Mouse (Mus musculus) left cerebral cortex, adult 18-20 months (tissue): ENCODE data around the gene Mtf1. TPM values are rescaled to one million over a fixed set of nuclear protein-coding genes. Genes with fewer than 3 reads are reported as not detected.

Source experiments
- DNase-seq, 2 experiments: peaks; one replicate each; pipeline ENCODE4 v3.0.0; 2021 to 2022; ENCODE audit warnings: low spot score in 2 of 2, mixed read lengths in 1 of 2
- total RNA-seq, 2 experiments: library from RNA; stranded (reverse); gene quantifications; 2 replicates each; pipeline ENCODE4 v1.2.3; 2021

Gene Mtf1
- total RNA-seq, 2 experiments from 2014 or later = 25.8 to 27.8 TPM

DNA sequence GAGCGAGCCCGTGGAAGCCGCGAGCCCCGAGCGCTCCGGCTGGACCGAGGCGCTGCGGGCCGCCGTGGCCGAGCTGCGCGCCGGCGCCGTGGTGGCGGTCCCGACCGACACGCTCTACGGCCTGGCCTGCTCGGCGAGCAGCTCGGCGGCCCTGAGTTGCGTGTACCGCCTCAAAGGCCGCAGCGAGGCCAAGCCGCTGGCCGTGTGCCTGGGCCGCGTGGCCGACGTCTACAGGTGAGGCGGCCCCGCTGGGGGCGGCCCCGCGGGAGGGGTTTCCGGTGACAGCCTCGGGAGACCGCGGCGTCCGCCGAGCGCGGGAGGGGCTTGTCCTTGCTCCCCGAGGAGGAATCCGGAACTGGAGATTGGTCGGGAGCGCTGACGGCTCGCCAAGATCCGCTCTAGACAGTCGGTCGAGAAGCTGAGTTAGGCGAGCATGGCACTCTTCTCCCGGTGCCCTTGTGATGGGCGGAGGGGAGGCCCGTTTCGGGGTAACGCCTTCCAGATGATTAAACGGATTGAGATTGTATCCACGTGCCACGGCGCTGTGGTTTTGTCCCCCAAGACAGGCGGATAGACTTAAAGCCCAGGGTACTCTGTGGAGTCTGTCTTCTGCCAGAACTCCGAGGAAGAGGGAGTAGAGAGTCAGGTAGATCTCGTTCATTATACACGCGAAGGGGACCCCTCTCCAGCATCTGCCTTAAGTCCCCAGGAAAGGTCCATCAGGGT, 49.2 kb downstream of the Mtf1 start, which contains the start of gene 1110065P20Rik:
Gene 1110065P20Rik, minus strand, starts transcription at position 264 of the 726 bp plus-strand sequence.
- peak; percentile 65 to 75 for DNase-seq

DNA sequence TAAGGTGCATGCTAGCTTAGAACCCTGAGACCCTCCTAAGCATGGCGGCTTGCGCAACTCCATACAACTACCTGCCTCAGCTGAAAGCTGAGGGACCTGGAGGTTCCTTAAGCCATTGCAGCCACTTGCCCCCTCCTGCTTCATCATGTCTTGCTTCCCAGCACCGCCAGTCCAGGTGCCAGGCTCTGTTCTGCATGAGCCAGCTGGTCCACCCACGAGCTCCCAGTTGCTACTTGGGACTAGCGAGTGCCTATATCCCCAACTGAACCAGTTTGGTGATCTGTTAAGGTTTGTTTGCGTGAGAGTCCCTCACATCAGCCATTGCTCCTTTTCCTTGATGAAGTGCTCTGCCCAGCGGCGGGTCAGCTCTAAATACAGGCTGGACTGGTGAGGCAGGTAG, 54.4 kb downstream of the Mtf1 start:
- DNase-seq = peak in 1 of 2 experiments; percentile 56

DNA sequence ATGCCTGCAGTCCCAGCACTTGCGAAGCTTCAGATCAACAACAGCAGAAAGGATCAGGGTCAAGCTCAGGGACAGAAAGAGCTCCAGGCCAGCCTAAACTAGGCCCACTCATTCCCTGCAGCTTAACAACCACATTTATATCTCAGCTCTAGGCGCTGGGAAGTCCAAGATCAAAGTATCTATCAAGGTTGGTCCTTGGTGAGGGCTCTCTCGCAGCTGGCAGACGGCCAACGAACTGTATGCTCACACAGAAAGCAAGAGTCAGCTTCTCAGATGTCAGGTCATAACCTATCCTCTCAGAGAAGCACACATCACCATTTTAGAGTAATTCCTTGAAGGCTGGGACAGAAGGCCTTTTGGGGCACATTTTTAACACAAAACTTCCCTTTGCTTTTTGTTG, 56.5 kb downstream of the Mtf1 start:
- DNase-seq = no peak

DNA sequence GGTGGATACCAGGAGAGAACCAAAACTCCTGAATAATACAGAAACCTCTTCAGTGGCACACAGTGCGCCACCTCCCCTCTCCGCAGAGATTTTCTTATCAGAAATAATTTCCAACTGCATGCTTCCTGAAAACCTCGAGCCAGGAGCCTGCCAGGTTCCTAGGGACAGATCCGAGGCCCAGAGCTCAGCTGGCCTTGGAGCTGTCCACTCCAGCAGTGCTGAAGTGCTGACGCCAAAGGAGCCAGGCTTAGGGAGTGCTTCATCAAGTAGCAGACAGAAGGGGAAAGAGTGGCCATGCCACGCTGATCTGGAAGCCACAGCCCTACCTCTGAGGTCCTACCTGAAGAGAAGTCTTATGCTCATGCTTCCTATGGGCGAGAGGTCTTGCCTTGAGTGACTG, 58.5 kb downstream of the Mtf1 start:
- no peak for DNase-seq

DNA sequence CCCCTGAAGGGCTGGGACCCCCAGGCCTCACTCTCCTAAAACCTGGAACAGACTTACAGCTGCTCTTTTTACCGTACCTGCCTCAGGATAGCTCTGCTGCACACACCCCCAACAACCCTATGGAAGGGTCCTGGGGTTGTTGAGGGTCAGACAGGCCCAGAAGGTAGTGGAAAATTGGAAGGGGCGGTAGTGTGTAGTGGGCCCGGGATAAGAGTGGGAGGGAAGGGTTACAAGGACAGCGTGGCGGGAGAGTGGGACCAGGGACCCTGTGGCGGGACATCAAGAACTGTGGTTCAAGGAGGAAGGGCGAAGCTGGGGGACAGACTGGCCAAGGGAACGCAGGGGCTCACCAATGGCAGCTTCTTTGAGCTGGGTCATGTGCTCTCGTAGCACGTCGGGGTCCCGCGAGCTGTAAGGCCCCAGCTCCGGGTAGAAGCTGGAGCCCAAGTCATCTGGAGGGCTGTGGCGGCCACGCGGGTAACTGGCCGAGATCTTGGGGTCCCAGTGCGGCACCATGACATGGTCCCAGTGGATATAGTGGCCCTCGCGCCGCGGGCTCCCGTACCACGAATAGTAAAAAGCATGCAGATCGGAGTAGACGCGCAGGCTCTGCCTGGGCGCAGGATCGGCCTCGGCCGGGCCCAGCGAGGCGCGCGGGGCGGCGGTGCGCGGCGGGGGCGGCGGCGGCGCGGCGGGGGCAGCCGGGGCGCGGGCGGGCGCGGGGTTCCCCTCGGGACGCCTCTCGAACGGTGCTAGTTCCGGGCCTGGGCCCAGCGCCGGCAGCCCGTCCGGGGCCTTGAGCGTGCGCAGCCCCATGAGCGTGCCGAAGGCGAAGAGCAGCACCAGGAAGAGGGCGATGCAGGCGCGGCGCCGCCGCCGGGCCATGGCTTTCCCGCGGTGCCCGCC, 59.6 kb downstream of the Mtf1 start, which contains the start of gene Maneal:
Gene Maneal, minus strand, starts transcription at position 889 of the 906 bp plus-strand sequence.
- DNase-seq = no peak

DNA sequence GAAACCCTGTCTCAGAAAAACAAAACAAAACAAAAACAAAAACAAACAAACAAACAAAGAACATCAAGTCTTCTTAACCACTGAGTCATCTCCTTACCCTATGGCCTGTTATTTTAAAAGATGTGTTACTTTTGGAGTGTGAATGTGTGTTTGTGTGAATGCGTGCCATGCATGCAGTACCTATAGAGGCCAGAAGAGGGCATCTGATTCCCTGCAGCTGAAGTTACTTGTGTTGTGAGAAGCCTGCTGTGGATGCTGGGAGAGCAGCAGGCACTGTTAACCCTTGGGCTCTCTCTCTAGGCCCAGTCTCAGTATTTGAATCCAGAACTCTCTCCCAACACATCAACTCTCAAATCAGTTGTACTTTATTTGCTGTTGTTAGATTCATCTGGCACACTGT, 70.8 kb downstream of the Mtf1 start:
- no peak for DNase-seq

DNA sequence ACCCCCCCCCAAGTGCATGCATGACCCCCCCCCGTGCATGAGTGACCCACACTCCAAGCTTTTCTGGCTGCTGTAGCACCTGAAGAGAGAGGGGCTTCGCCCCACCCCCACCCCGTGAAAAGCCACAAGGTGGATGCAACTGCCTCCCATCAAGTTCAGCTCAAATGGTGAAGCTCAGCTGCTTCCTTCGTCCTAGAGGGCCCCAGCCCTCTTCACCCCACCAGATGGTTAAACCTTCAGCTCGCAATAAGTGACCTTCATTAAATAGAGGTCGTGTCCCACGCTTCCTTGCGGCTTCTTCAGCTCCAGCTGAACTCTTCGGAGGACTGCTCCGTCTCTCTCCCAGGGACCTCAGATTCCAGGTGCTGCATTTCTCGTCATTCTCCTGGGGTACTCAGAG, 78.7 kb downstream of the Mtf1 start, which contains the start of gene Epha10:
Gene Epha10, plus strand, starts transcription at position 301 of the 400 bp plus-strand sequence.
- DNase-seq = no peak

DNA sequence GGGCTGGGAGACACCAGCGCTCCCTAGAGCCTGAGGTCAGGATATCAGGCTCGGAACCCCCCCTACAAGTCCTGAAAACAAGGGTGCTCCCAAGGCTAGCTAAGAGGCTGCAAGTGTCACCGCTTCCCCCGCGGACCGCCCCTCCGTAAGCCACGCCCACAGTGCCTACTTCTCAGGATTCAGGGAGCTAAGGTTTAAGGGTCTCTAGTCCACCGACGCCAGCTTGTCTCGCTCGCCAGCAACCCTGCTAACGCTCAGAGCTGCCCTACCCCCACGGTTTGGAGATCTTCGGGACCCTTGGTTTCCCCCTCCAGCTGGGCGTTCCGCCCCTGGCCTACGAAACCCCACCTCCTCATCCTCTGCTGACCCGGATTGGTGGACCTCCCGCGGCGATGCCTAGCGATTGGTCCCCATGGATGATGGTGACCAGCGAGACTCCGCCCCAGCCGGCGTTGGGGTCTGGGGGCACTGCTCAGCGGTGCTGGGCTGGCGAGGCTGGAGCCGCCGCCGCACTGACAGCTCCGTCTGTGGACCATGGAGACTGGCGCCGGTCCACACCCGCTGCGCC, 79.5 kb downstream of the Mtf1 start:
- peak; percentile 69 to 87 for DNase-seq

DNA sequence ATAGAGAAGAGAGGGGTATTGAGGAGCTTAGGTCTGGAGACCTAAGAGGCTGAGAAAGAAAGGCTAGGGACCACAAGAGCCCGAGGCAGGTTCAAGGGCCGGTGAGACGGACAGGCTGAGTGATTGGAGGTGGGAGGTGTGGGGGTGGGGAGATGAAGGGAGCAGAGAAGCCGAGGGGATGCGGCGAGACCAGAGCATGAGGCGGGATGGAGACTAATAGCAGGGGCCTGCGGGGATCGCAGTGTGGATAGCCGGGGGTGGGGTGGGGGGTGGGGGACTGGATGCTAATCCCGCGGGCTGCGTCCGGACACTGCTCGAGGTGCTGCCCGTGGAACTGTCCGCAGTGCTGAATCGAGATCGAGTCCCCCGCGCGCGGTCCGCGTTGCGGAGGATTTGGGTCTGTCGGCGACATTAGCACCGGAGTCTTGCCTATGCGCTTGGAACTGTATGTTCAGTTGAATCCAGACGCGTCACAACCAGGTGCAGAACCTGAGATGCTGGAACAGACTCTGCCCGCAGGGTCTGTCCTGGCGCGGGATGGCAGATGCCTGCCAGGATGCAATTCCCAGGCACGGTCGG, 80.3 kb downstream of the Mtf1 start:
- peak; percentile 43 to 50 for DNase-seq

DNA sequence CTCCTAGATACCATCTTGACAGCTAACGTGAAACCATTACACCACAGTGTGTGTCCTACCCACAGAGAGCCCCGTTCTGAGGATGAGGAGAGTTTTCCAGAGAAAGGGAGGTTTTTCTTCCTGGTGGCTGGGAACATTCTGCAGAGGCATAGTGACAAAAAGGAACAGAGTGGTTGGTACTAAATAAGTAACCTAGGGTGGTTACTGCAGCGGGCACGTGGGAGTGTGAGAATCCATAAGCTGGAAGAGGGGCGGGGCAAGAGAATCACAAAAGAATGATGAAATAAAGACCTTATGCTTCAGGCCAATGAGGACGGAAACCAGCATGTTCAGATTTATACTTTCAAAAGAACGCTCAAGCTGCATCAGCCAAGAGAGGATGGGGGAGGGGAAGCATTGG, 86.8 kb downstream of the Mtf1 start:
- peak; percentile 58 to 62 for DNase-seq

DNA sequence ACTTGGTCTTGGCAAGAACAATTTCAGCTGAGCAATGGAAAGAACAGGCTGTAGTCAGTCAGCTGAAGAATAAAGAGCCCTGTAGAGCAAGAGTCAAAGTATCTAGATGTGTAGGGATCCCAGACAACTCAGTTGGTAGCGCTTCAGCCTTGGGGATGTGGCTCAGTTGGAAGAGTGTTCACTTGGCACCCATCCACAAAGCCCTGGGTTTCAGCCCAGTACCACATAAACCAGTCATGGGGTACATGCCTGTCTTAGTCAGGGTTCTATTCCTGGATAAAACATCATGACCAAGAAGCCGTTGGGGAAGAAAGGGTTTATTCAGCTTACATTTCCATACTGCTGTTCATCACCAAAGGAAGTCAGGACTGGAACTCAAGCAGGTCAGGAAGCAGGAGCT, 88.0 kb downstream of the Mtf1 start:
- DNase-seq = peak in 1 of 2 experiments; percentile 40

DNA sequence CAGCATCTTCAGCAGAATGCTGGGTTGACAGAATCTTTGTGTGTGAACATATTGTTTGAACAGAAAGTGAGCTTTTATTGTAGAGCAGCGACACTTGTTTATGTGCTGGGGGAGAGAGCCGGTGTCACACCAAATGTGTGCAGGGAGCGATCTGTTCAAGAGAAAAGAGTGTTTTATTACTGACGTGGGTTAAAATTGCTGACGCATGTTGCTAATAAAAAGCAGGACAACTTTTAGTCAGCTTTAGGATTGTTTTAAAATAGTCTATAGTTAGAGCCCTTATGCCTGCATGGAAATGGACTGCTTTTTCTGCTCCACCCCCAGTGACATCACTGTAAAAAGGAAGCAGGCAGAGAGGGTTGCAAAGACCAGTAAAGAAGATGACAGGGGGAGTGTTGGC, 88.9 kb downstream of the Mtf1 start:
- DNase-seq = no peak

DNA sequence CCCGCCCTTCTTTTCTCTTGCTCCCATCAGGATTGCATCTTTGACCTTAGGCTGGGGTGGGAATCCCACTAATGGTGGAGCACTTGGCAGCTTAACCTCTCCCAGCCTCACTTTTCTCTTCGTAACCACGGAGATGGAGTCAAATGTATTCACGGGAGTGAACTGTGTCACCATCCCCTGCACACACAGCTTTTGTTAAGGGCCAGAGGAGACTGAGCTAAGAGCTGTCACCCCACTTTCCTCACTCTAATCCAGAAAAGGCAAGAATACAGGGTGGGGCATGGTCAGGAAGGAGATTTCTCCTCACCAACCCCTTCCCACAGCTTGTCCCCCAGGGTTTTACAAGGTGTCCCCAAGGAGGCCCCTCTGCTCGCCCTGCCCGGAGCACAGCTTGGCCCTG, 91.9 kb downstream of the Mtf1 start:
- no peak for DNase-seq

DNA sequence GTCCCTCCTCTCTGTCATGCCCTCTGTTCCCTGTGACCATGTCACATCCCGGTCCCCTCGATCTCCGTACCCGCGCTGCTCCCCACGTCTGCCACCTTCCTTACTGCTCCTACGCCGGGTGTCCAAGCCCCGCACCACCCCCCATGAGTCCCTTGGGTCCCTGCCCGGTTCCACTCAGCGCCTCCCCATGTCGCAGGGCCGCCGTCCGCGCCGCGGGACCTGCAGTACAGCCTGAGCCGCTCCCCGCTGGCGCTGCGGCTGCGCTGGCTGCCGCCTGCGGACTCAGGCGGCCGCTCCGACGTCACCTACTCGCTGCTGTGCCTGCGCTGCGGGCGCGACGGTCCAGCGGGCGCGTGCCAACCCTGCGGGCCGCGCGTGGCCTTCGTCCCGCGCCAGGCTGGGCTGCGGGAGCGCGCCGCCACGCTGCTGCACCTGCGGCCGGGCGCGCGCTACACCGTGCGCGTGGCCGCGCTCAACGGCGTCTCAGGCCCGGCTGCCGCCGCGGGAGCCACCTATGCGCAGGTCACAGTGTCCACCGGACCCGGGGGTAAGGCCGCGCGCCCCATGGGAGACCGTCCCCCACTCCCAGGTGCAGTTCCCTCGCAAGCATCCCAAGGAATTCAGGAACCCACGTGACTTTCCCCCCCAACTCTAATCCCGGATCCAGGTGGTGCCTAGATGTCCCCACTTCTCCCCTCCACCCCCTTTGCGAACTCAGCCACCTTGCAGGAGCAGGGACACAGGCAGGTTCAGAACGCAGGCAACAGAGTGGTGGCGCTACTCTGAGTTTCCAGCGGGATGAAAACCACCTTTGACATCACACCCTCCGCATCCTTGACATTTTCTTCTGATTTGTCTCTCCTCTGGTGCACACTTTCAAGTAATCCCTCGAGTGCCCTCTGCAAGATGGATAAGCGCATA, 92.9 kb downstream of the Mtf1 start:
- DNase-seq = peak; percentile 65 to 84

DNA sequence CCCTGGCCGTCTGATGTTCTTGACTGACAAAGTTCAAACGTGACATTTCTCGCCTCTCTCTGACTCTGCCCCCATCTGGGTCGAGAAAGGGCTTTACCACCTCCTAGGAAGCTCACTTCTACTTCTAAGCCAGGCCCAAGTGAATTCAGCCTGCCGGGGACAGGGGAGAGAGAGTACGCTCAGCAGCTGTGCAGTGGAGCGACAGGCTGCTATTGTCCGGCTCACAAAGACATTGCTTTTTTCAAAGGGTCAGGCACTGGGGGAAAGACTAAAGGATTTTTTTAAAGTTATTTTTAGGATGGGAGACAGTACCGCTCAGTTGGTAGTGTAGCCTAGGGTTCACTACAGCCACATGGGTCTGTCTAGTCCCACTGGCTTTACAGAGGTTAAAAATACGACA, 96.5 kb downstream of the Mtf1 start:
- DNase-seq = no peak

Other genes with a start within 250 kb of the Mtf1 start
- under 1 TPM in 1 of 2 experiments, not detected in 1; 0.86 TPM for gene 3100002H09Rik, start 191.3 kb upstream of the Mtf1 start, total RNA-seq
- 10 to 100 TPM; 17.1 to 17.3 TPM for gene Pou3f1, start 145.3 kb upstream of the Mtf1 start, total RNA-seq
- 10 to 100 TPM; 15.0 to 15.3 TPM for gene Utp11, start 108.5 kb upstream of the Mtf1 start, total RNA-seq
- gene Fhl3, start 101.4 kb upstream of the Mtf1 start, total RNA-seq = 1 to 10 TPM; 1.3 TPM
- gene Sf3a3, start 87.3 kb upstream of the Mtf1 start, total RNA-seq = 10 to 100 TPM; 33.9 to 42.3 TPM
- gene Inpp5b, start 60.3 kb upstream of the Mtf1 start, total RNA-seq = 10 to 100 TPM; 37.2 to 42.3 TPM
- gene Yrdc, start 48.6 kb downstream of the Mtf1 start, total RNA-seq = 10 to 100 TPM; 38.3 to 39.3 TPM
- gene 1110065P20Rik, start 49.1 kb downstream of the Mtf1 start, total RNA-seq = 10 to 100 TPM; 73.1 to 75.8 TPM
- gene Maneal, start 60.1 kb downstream of the Mtf1 start, total RNA-seq = 10 to 100 TPM; 53.8 to 55.5 TPM
- 10 to 100 TPM; 44.4 to 46.0 TPM for gene Epha10, start 78.8 kb downstream of the Mtf1 start, total RNA-seq
- 10 to 100 TPM; 17.5 to 19.3 TPM for gene 9930104L06Rik, start 134.9 kb downstream of the Mtf1 start, total RNA-seq
- 1 to 10 TPM in 1 of 2 experiments, under 1 TPM in 1; 0.96 to 1.8 TPM for gene Cdca8, start 137.2 kb downstream of the Mtf1 start, total RNA-seq
- 10 to 100 TPM; 18.9 to 24.4 TPM for gene Rspo1, start 184.3 kb downstream of the Mtf1 start, total RNA-seq
- 10 to 100 TPM; 54.9 to 60.0 TPM for gene Gnl2, start 214.5 kb downstream of the Mtf1 start, total RNA-seq